Mouse (Mus musculus) lung, embryonic 14.5 days (tissue): ENCODE measurements around the gene Mctp2. TPM values are rescaled to one million over a fixed set of nuclear protein-coding genes. Genes with fewer than 3 reads are reported as not detected.

ENCODE experiments used
- ATAC-seq: fragments of 200-750 bp; cut with Nextera tagmentation; 2 replicates; pipeline ENCODE4 v1.8.0; 2017; ENCODE audit warnings: mild to moderate bottlenecking, moderate TSS enrichment, moderate library complexity; ENCODE audit not compliant: insufficient read depth
- DNase-seq: peaks from one replicate; pipeline ENCODE4 v3.0.0-alpha.2; 2015
- H3K27ac ChIP-seq: fragments of 300-500 bp; sonication (generic); 2 replicates; pipeline ENCODE4 v1.5.1; 2014; ENCODE audit warnings: low read depth, mild to moderate bottlenecking, moderate library complexity
- H3K27me3 ChIP-seq: fragments of 300-500 bp; sonication (generic); 2 replicates; pipeline ENCODE4 v1.6.1; 2014; ENCODE audit warnings: low read length, control low read depth; ENCODE audit not compliant: insufficient read depth
- H3K36me3 ChIP-seq: fragments of 300-500 bp; sonication (generic); 2 replicates; pipeline ENCODE4 v1.6.1; 2014; ENCODE audit warnings: control low read depth; ENCODE audit not compliant: insufficient read depth
- H3K4me1 ChIP-seq: fragments of 300-500 bp; sonication (generic); 2 replicates; pipeline ENCODE4 v1.6.1; 2014; ENCODE audit warnings: antibody characterized with exemption, control low read depth; ENCODE audit not compliant: insufficient read depth
- H3K4me2 ChIP-seq: fragments of 300-500 bp; sonication (generic); 2 replicates; pipeline ENCODE4 v1.6.1; 2014; ENCODE audit warnings: mild to moderate bottlenecking
- H3K4me3 ChIP-seq: fragments of 300-500 bp; sonication (generic); 2 replicates; pipeline ENCODE4 v1.5.1; 2014; ENCODE audit warnings: low read depth, low read length
- H3K9ac ChIP-seq: fragments of 300-500 bp; sonication (generic); 2 replicates; pipeline ENCODE4 v1.6.1; 2014
- H3K9me3 ChIP-seq: fragments of 300-500 bp; sonication (generic); 2 replicates; pipeline ENCODE4 v1.6.1; 2016; ENCODE audit warnings: low read depth, low read length, control low read depth
- CTCF ChIP-seq: IDR thresholded peaks from 2 replicates; pipeline ENCODE4 v1.5.1; 2016; ENCODE audit warnings: antibody characterized with exemption, low read depth
- whole genome bisulfite sequencing: fragments of 180-500 bp; shearing (Covaris S2); extraction: QIAGEN DNeasy Blood & Tissue Kit; methylation state at CpG from one replicate; pipeline ENCODE4 v1.1.7; 2014; 5-methylcytosine and 5-hydroxymethylcytosine counted together
- polyA plus RNA-seq: library from polyadenylated mRNA; unstranded; fragments of >200 nt; fragmentation: Nextera tagmentation; extraction: Ambion mirVana; gene quantifications from 2 replicates; pipeline ENCODE4 v1.2.1, GENCODE M21; 2014

The Mctp2 gene
- polyA plus RNA-seq, 1 experiment from 2014 or later = 2.8 TPM

DNA sequence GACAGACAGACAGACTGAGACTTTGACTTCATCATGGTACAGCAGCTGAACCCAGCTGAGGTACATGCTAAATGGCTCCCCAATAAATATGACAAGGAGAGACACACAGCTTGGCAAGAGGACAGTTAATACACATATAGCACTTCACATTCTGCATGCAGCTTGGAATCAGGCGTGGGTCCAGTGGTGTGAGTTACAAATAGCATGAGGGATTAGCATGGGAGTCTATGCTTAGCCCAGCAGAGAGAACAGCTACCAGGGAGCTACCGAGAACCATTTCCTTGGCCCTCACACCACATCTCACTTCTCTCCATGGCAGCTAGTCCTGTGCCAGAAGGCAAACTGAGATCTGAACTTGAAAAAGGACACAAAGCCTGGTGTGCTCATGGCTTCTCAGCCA is 137.1 kb downstream of the Mctp2 start:
- no peak overlapping the region for H3K4me2 ChIP-seq
- H3K27ac ChIP-seq = peak overlapping the region; percentile 15; the same call in 1 of the 2 replicates
- H3K36me3 ChIP-seq = no peaks in the 10 kb centered on the region
- H3K27me3 ChIP-seq = no peaks in the 10 kb centered on the region
- TF ChIP-seq CTCF = no peak
- 35% methylated on average over 2 of the region's 2 CpGs for WGBS
- no peaks in the 10 kb centered on the region for H3K4me1 ChIP-seq
- no peaks in the 10 kb centered on the region for H3K9me3 ChIP-seq
- no peak overlapping the region for H3K9ac ChIP-seq
- ATAC-seq (0 out of 2 replicates have a peak, but pooled peaks have one; percentile 56), DNase-seq (peak; percentile 68)
- H3K4me3 ChIP-seq = no peak overlapping the region

DNA sequence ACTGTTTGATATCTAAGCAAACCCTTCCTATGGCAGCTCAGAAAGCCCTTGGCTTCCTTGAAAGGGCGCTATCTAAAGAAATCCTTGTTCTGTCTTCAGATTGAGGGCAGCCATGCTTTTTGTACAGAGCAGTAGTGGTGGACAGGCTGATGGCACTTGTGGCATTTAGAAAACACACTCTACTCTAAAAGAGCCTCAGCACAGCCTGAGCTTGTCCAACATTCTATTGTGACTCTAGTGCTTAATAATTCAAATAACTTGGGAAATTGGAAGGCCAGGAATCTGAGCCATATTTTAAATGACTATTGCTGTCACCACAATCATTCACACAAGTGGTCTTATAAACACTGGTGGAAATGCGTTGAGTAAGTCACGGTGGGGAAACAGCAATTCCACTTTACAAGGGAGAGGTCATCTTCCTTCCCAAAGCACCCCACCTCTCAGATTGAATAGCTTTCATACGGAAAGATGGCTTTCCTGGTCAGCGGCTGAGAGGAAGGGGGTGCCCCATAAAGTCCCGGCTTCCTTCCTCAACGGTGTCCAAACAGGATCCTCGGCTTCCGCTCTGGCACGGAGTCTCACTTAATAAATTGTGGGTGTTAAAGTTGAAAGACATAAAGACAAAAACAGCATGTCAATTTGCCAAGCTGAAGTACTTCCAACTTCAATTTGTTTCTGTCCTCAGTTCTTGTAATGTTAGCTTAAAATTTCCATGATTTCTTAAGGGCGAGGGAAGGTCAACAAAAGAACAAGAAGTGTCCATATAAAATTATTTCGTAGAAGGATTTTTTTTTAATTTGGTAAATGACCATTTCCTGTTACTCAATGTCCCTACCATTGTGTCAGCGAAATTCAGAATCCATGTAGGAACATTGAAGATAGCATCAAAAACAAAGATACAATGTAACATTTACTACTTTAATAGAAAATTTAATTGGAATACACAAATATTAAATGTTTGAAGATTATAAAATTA is 140.4 kb downstream of the Mctp2 start:
- Histone ChIP-seq H3K27ac (peak overlapping the region; percentile 76), H3K4me1 (no peaks in the 10 kb centered on the region), H3K4me2 (peak overlapping the region; percentile 25; the same call in 1 of the 2 replicates), H3K9ac (no peak overlapping the region), H3K36me3 (no peaks in the 10 kb centered on the region), H3K27me3 (no peaks in the 10 kb centered on the region), H3K4me3 (no peak overlapping the region), H3K9me3 (no peaks in the 10 kb centered on the region)
- TF ChIP-seq CTCF = no peak
- 38% methylated on average over 13 of the region's 13 CpGs for WGBS
- peak; percentile 86 for DNase-seq
- peak; percentile 60; the same call in 1 of the 2 replicates for ATAC-seq

DNA sequence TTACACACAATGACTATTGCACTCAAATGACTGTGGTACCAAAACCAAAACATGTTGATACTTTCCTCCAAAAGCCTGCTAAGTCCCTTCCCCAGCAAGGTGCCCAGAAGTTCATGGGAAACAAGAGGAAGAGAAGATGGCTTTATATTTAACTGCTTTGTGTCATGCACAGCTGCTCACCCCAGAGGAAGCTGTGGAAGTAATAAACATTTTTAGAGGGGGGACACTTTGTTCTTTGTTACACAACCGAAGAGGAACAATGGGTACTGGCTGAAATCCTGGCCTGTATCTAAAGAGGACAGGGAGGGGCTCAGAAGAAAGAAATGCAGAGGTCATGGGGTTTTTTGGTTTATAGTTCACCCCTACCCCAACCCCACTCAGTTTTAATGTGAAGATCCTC is 144.2 kb downstream of the Mctp2 start:
- no peak for TF ChIP-seq CTCF
- no peak for ATAC-seq
- no peaks in the 10 kb centered on the region for H3K9me3 ChIP-seq
- 23% methylated on average over 1 of the region's 1 CpGs for WGBS
- H3K4me2 ChIP-seq = no peak overlapping the region
- no peak overlapping the region for H3K27ac ChIP-seq
- H3K4me1 ChIP-seq = no peaks in the 10 kb centered on the region
- no peaks in the 10 kb centered on the region for H3K27me3 ChIP-seq
- no peak overlapping the region for H3K9ac ChIP-seq
- no peaks in the 10 kb centered on the region for H3K36me3 ChIP-seq
- no peak overlapping the region for H3K4me3 ChIP-seq
- no peak for DNase-seq

DNA sequence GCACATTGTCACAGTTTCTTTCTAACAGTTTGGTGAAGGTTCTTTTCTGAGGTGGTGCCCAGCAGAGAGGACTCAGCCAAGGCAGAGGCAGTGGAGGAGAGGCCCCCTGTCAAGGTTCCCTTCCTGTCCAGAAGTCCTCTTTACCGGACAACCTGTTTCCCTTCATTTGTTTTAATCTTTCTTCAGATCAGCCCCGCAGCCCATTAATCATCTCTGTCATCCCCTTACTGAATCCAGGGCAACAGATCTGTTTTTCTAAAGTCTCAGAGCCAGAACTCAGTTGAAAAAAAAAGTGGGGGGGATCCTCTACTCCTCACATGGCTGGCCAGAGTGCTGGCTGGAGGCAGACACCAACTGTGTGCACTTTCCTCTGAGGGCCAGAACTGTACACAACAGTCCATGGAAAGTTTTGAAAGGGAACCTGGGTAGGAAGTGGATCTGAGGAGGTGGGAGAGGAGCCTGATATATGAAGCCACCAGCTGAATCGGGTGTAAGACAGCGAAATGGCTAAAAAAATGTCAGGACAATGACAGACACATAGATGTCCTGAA is 146.8 kb downstream of the Mctp2 start:
- ATAC-seq (no peak; the same call in 1 of the 2 replicates), DNase-seq (no peak)
- Histone ChIP-seq H3K4me2 (no peak overlapping the region), H3K9ac (no peak overlapping the region), H3K27ac (no peak overlapping the region), H3K9me3 (no peaks in the 10 kb centered on the region), H3K4me1 (no peaks in the 10 kb centered on the region), H3K27me3 (no peaks in the 10 kb centered on the region), H3K36me3 (no peaks in the 10 kb centered on the region), H3K4me3 (no peak overlapping the region)
- WGBS = 48% methylated on average over 4 of the region's 4 CpGs
- TF ChIP-seq CTCF = no peak

DNA sequence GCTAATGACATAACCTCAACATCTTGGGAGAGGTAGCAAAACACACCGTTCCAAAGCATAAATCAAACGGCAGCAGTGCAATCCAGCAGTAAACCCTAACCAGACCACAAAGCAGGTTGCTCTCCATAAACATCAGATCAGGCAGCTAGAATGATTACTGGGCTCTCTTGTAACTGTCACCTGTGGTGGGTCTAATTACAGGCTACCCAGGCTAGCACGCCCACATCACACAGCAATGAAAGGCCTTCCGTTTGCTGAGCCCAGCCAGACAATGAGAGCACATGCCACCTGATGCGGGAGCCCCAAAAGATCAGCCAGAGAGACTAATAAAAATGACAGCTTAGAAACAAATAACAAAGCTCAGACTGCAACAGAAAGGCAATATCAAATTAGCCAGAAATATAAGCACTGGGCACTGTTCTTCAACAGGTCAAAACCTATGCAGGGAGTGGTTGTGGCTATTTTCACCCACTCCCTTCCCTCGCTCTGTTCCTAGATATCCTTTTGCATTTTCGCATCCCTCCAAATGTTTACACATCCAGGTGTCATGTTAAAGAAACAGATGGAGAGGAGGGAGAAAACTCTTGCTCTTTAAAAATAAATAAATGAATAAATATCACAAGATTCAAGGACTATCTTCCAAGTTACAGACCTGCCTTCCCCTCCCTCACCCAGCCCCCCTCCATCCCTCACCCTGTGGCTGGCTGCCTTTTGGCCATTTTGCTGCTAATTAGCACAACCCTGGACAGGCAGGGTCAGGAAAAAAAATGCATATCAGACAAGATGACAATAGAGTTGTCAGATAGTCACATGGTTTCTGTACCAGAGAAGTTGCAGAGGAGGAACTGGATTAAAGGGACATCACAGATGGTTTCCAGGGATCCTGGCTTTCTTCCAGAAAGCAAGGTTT is 155.4 kb downstream of the Mctp2 start:
- no peak for ATAC-seq

DNA sequence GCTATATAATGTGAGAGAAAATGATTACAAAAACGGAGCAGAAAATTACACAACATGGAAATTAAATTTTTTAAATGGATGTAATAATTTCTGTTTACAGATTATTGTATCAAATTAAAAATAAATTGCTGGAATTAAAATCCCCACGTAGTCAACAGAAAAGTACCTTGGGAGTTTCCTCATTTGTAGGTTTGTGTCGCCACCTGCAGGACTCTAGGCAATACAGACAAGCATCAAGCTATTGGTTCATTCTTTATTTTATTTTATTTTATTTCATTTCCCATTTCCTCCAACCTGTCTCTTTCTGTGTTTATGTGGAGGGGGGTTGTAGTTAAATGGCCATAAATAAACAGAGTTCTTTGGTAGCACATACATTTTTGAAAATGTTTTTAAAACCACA is 157.3 kb downstream of the Mctp2 start:
- H3K9me3 ChIP-seq = no peaks in the 10 kb centered on the region
- TF ChIP-seq CTCF = peak; percentile 67
- no peak overlapping the region for H3K4me3 ChIP-seq
- H3K27me3 ChIP-seq = no peaks in the 10 kb centered on the region
- no peaks in the 10 kb centered on the region for H3K4me1 ChIP-seq
- no peaks in the 10 kb centered on the region for H3K36me3 ChIP-seq
- no peak overlapping the region for H3K27ac ChIP-seq
- DNase-seq (peak; percentile 85), ATAC-seq (no peak)
- WGBS = 17% methylated on average over 3 of the region's 3 CpGs
- H3K9ac ChIP-seq = no peak overlapping the region
- H3K4me2 ChIP-seq = no peak overlapping the region

More for the DNA sequence above, 155.4 kb downstream of the Mctp2 start:
- Histone ChIP-seq H3K4me2 (no peak overlapping the region), H3K27ac (no peak overlapping the region), H3K9ac (no peak overlapping the region), H3K4me3 (no peak overlapping the region), H3K27me3 (no peaks in the 10 kb centered on the region), H3K36me3 (no peaks in the 10 kb centered on the region), H3K4me1 (no peaks in the 10 kb centered on the region), H3K9me3 (no peaks in the 10 kb centered on the region)
- 56% methylated on average over 7 of the region's 7 CpGs for WGBS
- DNase-seq = no peak
- no peak for TF ChIP-seq CTCF
